Mouse (Mus musculus) small intestine, adult 2 months (tissue): ENCODE data around the gene Nos1.

ENCODE experiments used
- CTCF ChIP-seq: fragments of 200-500 bp; IDR thresholded peaks from 2 replicates; pipeline ENCODE4 v1.5.1; 2012; ENCODE audit warnings: low read depth, mild to moderate bottlenecking, control low read depth, inconsistent platforms, low read length, moderate library complexity, mixed read lengths; ENCODE audit not compliant: insufficient replicate concordance, insufficient read length; ENCODE audit errors: extremely low read depth
- POLR2A ChIP-seq: fragments of 200-500 bp; IDR thresholded peaks from 2 replicates; pipeline ENCODE4 v1.6.1; 2012; ENCODE audit warnings: low read depth, mild to moderate bottlenecking, control low read depth, inconsistent platforms, low read length, moderate library complexity

DNA sequence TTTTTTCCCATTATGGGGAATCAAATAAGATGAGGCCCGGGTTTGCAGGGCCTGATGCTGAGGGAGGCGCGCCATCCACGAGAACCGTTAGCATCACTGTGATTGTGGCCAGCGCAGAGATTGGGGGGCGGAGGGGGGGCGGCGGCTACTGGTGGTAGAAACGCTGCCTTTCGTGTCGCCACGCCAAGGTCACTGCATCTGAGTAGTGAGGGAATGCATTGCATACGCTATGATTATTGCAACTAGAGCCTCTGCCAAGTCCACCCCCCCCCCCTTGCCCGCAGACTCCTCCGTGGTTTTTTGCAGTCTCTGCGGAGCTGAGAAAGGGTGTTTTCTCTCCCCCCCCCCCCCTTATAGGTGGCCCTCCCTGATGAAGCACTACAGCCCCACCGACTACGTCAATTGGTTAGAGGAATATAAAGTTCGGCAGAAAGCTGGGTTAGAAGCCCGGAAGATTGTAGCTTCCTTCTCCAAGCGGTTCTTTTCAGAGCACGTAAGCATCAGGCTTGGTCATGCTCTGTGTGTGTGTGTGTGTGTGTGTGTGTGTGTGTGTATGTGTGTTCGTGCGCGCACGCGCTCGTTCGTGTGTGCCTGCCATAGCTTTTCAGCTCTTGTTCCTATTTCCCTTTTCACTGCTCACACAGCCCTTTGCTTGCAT is 196.8 kb downstream of the Nos1 start:
- TF ChIP-seq CTCF (no peak), POLR2A (no peak)
